Mouse (Mus musculus) hindbrain, postnatal 0 days (tissue): ENCODE results near the gene Scarb1. TPM values are rescaled to one million over a fixed set of nuclear protein-coding genes. Genes with fewer than 3 reads are reported as not detected.

Experiments used
- ATAC-seq: fragments of 200-750 bp; cut with Nextera tagmentation; 2 replicates; pipeline ENCODE4 v1.8.0; 2017; ENCODE audit warnings: mild to moderate bottlenecking, moderate TSS enrichment, moderate library complexity
- DNase-seq: peaks from one replicate; pipeline ENCODE4 v3.0.0-alpha.2; 2015; ENCODE audit warnings: low spot score
- H3K27ac ChIP-seq: fragments of 300-500 bp; sonication (generic); 2 replicates; pipeline ENCODE4 v1.5.1; 2014; ENCODE audit warnings: mild to moderate bottlenecking
- H3K27me3 ChIP-seq: fragments of 300-500 bp; sonication (generic); 2 replicates; pipeline ENCODE4 v1.6.1; 2014; ENCODE audit warnings: low read length, mixed read lengths; ENCODE audit not compliant: insufficient read depth
- H3K36me3 ChIP-seq: fragments of 300-500 bp; sonication (generic); 2 replicates; pipeline ENCODE4 v1.6.1; 2014; ENCODE audit warnings: low read length, mixed read lengths; ENCODE audit not compliant: insufficient read depth
- H3K4me1 ChIP-seq: fragments of 300-500 bp; sonication (generic); 2 replicates; pipeline ENCODE4 v1.6.1; 2014; ENCODE audit warnings: antibody characterized with exemption, low read length, mixed read lengths; ENCODE audit not compliant: insufficient read depth
- H3K4me2 ChIP-seq: fragments of 300-500 bp; sonication (generic); 2 replicates; pipeline ENCODE4 v1.6.1; 2014; ENCODE audit warnings: low read depth, mild to moderate bottlenecking, low read length, moderate library complexity, mixed read lengths
- H3K4me3 ChIP-seq: fragments of 300-500 bp; sonication (generic); 2 replicates; pipeline ENCODE4 v1.5.1; 2014; ENCODE audit warnings: low read length
- H3K9ac ChIP-seq: fragments of 300-500 bp; sonication (generic); replicated peaks from 2 replicates; pipeline ENCODE4 v1.6.1; 2014; ENCODE audit warnings: mild to moderate bottlenecking, low read length, moderate library complexity, mixed read lengths
- H3K9me3 ChIP-seq: fragments of 300-500 bp; sonication (generic); 2 replicates; pipeline ENCODE4 v1.6.1; 2016; ENCODE audit warnings: low read length, mixed read lengths
- CTCF ChIP-seq: IDR thresholded peaks from 2 replicates; pipeline ENCODE4 v1.5.1; 2016; ENCODE audit warnings: antibody characterized with exemption, control low read depth, low read depth
- WGBS: fragments of 180-500 bp; shearing (Covaris S2); extraction: QIAGEN DNeasy Blood & Tissue Kit; methylation state at CpG from one replicate; pipeline ENCODE4 v1.1.7; 2014; 5-methylcytosine and 5-hydroxymethylcytosine counted together
- polyA plus RNA-seq: library from polyadenylated mRNA; unstranded; fragments of >200 nt; fragmentation: Nextera tagmentation; extraction: Ambion mirVana; gene quantifications from 2 replicates; pipeline ENCODE4 v1.2.1, GENCODE M21; 2015
- total RNA-seq: library from RNA; depleted of rRNA; stranded (reverse); fragments of >200 nt; gene quantifications from 2 replicates; pipeline ENCODE4 v1.2.3, GENCODE M21; 2014; rRNA removed

Scarb1 gene
- total and polyA plus RNA-seq, 2 experiments from 2014 or later, result 56.1 to 70.3 TPM

DNA sequence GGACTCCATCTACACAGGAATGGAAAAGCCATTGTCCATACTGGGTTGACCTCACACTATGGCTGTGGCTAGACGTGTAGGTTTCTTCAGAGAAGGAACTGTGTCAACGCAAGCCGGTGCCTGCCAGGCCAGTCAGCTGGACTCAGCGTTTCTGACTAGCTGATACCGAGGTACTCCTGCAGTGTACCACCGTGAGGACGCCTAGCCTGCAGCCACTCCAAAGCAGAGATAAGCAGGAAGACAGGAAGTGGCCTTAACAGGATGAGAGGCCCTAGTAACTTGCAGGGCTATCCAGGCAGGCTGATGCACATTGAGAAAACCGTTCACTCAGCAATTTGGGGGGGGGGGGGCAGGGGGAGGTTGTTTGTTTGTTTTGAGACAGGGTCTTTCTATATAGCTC is 106.5 kb downstream of the Scarb1 start:
- 80% methylated on average over 8 of the region's 8 CpGs for WGBS
- H3K4me1 ChIP-seq, result no peaks in the 10 kb centered on the region
- no peak overlapping the region for H3K27ac ChIP-seq
- ATAC-seq, result no peak
- H3K4me2 ChIP-seq, result no peak overlapping the region
- H3K9ac ChIP-seq, result no peak overlapping the region
- no peak for DNase-seq
- H3K4me3 ChIP-seq, result no peak overlapping the region
- H3K9me3 ChIP-seq, result no peaks in the 10 kb centered on the region
- H3K27me3 ChIP-seq, result no peaks in the 10 kb centered on the region
- H3K36me3 ChIP-seq, result no peaks in the 10 kb centered on the region
- TF ChIP-seq CTCF, result no peak

DNA sequence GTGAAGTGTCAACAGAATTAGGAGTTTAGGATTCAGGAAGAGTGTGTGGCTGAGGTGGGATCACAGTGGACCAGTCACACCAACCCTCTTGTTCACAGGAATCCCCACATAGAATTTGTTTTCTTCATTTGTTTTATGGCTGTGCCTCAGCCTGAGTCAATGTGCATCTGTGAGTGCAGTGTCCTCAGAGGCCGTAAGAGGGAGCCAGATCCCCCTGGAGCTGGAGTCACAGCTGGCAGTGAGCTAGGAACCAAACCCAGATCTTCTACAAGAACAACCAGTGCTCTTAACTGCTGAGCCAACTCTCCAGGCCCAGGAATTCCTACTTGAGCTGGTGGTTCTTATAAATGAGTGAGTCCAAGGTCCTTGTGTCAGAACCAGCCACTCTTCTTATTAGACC is 107.4 kb downstream of the Scarb1 start:
- no peak overlapping the region for H3K4me2 ChIP-seq
- H3K9ac ChIP-seq, result no peak overlapping the region
- DNase-seq (no peak), ATAC-seq (no peak)
- H3K36me3 ChIP-seq, result no peaks in the 10 kb centered on the region
- no peak overlapping the region for H3K4me3 ChIP-seq
- no peak overlapping the region for H3K27ac ChIP-seq
- WGBS, result 100% methylated on average over 1 of the region's 1 CpGs
- no peaks in the 10 kb centered on the region for H3K27me3 ChIP-seq
- no peaks in the 10 kb centered on the region for H3K4me1 ChIP-seq
- no peaks in the 10 kb centered on the region for H3K9me3 ChIP-seq
- no peak for TF ChIP-seq CTCF

DNA sequence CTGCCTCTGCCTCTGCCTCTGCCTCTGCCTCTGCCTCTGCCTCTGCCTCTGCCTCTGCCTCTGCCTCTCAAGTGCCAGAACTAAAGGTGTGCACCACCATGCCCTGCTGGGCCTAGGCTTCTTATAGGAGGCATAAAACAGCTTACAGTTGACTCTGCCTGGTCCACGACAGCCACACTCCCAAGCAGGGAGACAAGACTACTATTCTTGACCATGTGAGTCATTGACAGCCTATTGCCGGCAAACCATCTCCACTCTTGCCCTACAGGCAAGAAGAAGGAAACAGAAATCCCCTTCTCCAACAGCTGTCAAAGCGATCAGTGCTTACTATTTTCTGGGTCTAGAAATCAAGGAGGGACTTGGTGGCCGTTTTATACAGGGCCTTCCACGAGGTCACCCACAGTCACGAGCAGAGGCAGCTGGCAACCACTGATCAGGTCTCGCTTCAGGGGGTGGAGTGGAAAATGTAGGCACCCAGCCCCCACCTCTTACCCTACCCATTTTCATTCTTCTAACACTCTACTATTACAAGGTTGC is 108.4 kb downstream of the Scarb1 start:
- ATAC-seq, result no peak
- 89% methylated on average over 7 of the region's 7 CpGs for WGBS
- no peak overlapping the region for H3K4me2 ChIP-seq
- TF ChIP-seq CTCF, result no peak
- H3K9me3 ChIP-seq, result no peaks in the 10 kb centered on the region
- no peak overlapping the region for H3K4me3 ChIP-seq
- H3K36me3 ChIP-seq, result no peaks in the 10 kb centered on the region
- no peak overlapping the region for H3K27ac ChIP-seq
- no peaks in the 10 kb centered on the region for H3K4me1 ChIP-seq
- no peak overlapping the region for H3K9ac ChIP-seq
- H3K27me3 ChIP-seq, result no peaks in the 10 kb centered on the region
- DNase-seq, result no peak

DNA sequence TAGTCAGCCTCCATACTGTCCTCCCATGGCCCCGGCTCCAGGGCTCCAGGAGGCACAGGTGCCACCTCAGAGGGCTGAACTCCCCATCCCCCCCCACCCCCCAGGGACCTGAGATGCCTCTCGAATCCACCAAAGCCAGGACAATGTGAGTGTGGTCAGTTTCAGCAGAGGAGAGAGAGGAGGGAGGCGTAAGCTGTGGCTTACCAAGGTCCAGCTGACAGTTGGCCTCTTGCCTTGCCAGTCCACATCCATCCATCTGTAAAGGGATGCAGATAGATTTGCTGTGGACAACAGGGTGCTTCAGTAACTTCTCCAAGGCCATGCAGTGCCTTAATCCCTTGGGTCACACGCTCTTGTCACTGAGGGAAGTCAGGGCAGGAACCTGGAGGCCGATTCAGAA is 110.4 kb downstream of the Scarb1 start:
- DNase-seq, result no peak
- no peak for ATAC-seq
- no peaks in the 10 kb centered on the region for H3K36me3 ChIP-seq
- no peak overlapping the region for H3K27ac ChIP-seq
- H3K4me3 ChIP-seq, result no peak overlapping the region
- no peak for TF ChIP-seq CTCF
- H3K4me2 ChIP-seq, result no peak overlapping the region
- WGBS, result 68% methylated on average over 5 of the region's 5 CpGs
- H3K9ac ChIP-seq, result no peak overlapping the region
- no peaks in the 10 kb centered on the region for H3K4me1 ChIP-seq
- H3K27me3 ChIP-seq, result no peaks in the 10 kb centered on the region
- no peaks in the 10 kb centered on the region for H3K9me3 ChIP-seq

DNA sequence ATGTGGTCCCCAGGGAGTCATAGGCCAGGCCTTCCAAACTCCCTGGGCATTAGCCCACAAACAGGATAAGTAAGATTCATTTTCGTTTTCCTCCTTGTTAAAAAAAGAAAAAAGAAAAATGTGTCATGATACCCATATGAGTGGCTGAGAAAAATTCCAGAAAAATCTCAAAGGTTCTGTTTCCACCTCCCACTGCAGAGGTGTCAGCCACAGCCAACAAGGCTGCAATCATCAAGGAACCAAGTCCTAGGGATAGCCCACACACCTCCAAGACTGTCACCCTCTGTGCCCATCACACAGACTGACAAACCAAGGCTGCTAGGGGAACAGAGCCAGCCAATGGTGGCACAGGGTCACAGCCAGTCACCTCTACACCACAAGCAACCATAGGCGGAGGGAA is 111.8 kb downstream of the Scarb1 start:
- no peak for ATAC-seq
- TF ChIP-seq CTCF, result no peak
- no peak overlapping the region for H3K9ac ChIP-seq

DNA sequence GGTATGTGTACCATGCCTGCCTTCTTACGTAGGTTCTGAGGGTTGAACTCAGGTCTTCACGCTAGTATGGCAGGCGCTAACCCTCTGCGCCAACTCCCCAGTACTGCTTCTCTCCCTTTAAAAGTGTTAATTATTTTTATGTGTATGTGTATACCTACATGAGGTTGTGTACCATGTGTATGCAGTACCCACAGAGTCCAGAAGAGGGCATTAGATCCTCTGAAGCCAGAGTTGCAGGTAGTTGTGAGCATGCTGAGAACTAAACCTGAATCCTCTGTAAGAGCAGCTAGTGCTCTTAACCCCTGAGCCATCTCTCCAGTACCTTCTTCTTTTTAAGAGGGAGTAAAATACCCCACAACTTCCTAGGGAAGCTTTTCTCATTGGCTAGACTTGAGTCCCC is 113.2 kb downstream of the Scarb1 start:
- Histone ChIP-seq H3K9me3 (no peaks in the 10 kb centered on the region), H3K9ac (no peak overlapping the region), H3K4me3 (no peak overlapping the region), H3K27ac (no peak overlapping the region), H3K27me3 (no peaks in the 10 kb centered on the region), H3K4me2 (no peak overlapping the region), H3K36me3 (no peaks in the 10 kb centered on the region), H3K4me1 (peaks cover 9% of the 10 kb centered on the region)
- ATAC-seq, result no peak
- no peak for DNase-seq
- WGBS, result 97% methylated on average over 4 of the region's 4 CpGs
- TF ChIP-seq CTCF, result peak; percentile 36

More for the DNA sequence above, 111.8 kb downstream of the Scarb1 start:
- Histone ChIP-seq H3K4me3 (no peak overlapping the region), H3K27me3 (no peaks in the 10 kb centered on the region), H3K4me1 (0 out of 2 replicates have a peak, but pooled peaks cover under 1% of the 10 kb centered on the region), H3K9me3 (no peaks in the 10 kb centered on the region), H3K4me2 (no peak overlapping the region), H3K27ac (no peak overlapping the region), H3K36me3 (no peaks in the 10 kb centered on the region)
- no peak for DNase-seq
- WGBS, result 93% methylated on average over 2 of the region's 2 CpGs

Other genes with a start within 250 kb of the Scarb1 start
- 35.4 and 37.5 TPM in 2 replicates for gene Ncor2, start 161.9 kb downstream of the Scarb1 start, total RNA-seq
- gene Ncor2, start 161.9 kb downstream of the Scarb1 start, polyA plus RNA-seq, result 20.9 and 22.7 TPM in 2 replicates
- gene Gm10382, start 48.2 kb upstream of the Scarb1 start, total RNA-seq, result 1.3 TPM in 1 of 2 replicates, not detected in the other
- 0.48 and 0.66 TPM in 2 replicates for gene Gm10382, start 48.2 kb upstream of the Scarb1 start, polyA plus RNA-seq
- 911 and 1,042 TPM in 2 replicates for gene Ubc, start 49.1 kb upstream of the Scarb1 start, total RNA-seq
- 1,155 and 1,219 TPM in 2 replicates for gene Ubc, start 49.1 kb upstream of the Scarb1 start, polyA plus RNA-seq
- 15.8 and 27.5 TPM in 2 replicates for gene Dhx37, start 93.0 kb upstream of the Scarb1 start, total RNA-seq
- 8.0 and 9.8 TPM in 2 replicates for gene Dhx37, start 93.0 kb upstream of the Scarb1 start, polyA plus RNA-seq
- gene Bri3bp, start 100.5 kb upstream of the Scarb1 start, total RNA-seq, result 89.3 and 91.2 TPM in 2 replicates
- 41.7 and 44.2 TPM in 2 replicates for gene Bri3bp, start 100.5 kb upstream of the Scarb1 start, polyA plus RNA-seq
- 124 and 125 TPM in 2 replicates for gene Aacs, start 134.7 kb upstream of the Scarb1 start, total RNA-seq
- 77.3 and 77.6 TPM in 2 replicates for gene Aacs, start 134.7 kb upstream of the Scarb1 start, polyA plus RNA-seq
- 45.9 and 46.6 TPM in 2 replicates for gene Tmem132b, start 190.7 kb upstream of the Scarb1 start, total RNA-seq
- 6.1 and 6.9 TPM in 2 replicates for gene Tmem132b, start 190.7 kb upstream of the Scarb1 start, polyA plus RNA-seq